Mouse (Mus musculus) ES-E14 (cell line): Measurements from ENCODE around the gene Ranbp3l.

Source experiments
- HCFC1 ChIP-seq: IDR thresholded peaks from 2 replicates; pipeline ENCODE4 v1.6.1; 2012; ENCODE audit warnings: low read length, inconsistent platforms, borderline replicate concordance; ENCODE audit not compliant: insufficient read depth
- MAFK ChIP-seq: IDR thresholded peaks from 2 replicates; pipeline ENCODE4 v1.6.1; 2014; ENCODE audit warnings: mild to moderate bottlenecking, low read depth, low read length, inconsistent platforms; ENCODE audit not compliant: insufficient read depth
- ZC3H11A ChIP-seq: IDR thresholded peaks from 2 replicates; pipeline ENCODE4 v1.6.1; 2012; ENCODE audit warnings: low read depth, mild to moderate bottlenecking, inconsistent platforms, low read length, borderline replicate concordance
- ZNF384 ChIP-seq: IDR thresholded peaks from 2 replicates; pipeline ENCODE4 v1.6.1; 2012; ENCODE audit warnings: low read depth, low read length, inconsistent platforms

DNA sequence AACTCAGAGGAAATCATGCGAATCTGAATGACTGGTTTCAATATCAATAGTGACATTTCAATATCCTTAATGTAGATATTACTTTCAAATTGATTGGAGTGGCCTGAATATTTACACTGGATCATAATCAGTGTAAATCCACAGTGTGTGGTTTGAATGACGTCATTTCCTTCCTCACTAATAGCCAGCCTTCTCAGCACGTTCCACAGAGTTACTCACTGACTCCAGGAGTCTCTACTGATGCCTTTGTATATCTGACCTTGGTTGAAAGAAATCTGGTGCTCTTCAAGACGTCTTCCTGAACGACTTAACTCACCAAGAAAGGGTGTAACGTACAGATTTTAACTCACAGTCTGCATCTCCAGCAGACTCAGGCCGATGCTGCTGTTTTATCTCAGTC is 27.7 kb downstream of the Ranbp3l start:
- TF ChIP-seq ZC3H11A (no peak), HCFC1 (no peak), ZNF384 (no peak), MAFK (no peak)
